Comparison of ENCODE assay signal across 14 mouse cellular contexts in genomic region chr16:30234636-30235546, GRCm38 (mm10). TPM values are rescaled to one million over a fixed set of nuclear protein-coding genes. Genes with fewer than 3 reads are reported as not detected.
DNase-seq lines count a peak whose midpoint lies in the region; ATAC-seq and TF ChIP-seq lines count a peak whose summit lies in the region.
"Had no signal": no experiment of that assay in that cellular context is flagged by ENCODE, and none has a peak within 500 bp of the region (broad histone marks: within the 10 kb centered on the region; RNA-seq: fewer than 3 reads in every experiment).

No protein-coding gene starts in this region.

- peak; percentile 3 for DNase-seq in cerebellum, adult 11 months
- DNase-seq in cerebellum, adult 8-10 months = no peak
- no peak for DNase-seq in kidney, adult 2 months
- DNase-seq in ZHBTc4 (ENCODE audit: low read depth, low spot score) = peak; percentile 56
- no peak for DNase-seq in right cerebral cortex, postnatal 14 days
- no peak for DNase-seq in right cerebral cortex, postnatal 25 days
- DNase-seq: kidney, postnatal 25 days had no signal

- no peaks in the 10 kb centered on the region for H3K36me3 ChIP-seq in kidney, embryonic 15.5 days
- no peaks in the 10 kb centered on the region for H3K36me3 ChIP-seq in kidney, adult 2 months (ENCODE audit: control insufficient read depth, insufficient read depth, low read length)
- no peaks in the 10 kb centered on the region for H3K36me3 ChIP-seq in embryonic facial prominence, embryonic 12.5 days
- H3K36me3 ChIP-seq: midbrain, embryonic 12.5 days; neural tube, embryonic 13.5 days had no signal

- no peak for TF ChIP-seq CTCF in kidney, adult 2 months (conservative IDR thresholded peaks at IDR 0.05; ENCODE audit: insufficient read depth, insufficient read length, low read depth, low read length)

- no peak for TF ChIP-seq POLR2A in kidney, adult 2 months (IDR thresholded peaks at IDR 0.05; ENCODE audit: low read depth, low read length)

- ATAC-seq in kidney, embryonic 15.5 days (replicated peaks; ENCODE audit: low FRiP score) = no peak
- no peak for ATAC-seq in embryonic facial prominence, embryonic 12.5 days (ENCODE audit: insufficient number of reproducible peaks, insufficient read depth, low FRiP score, low TSS enrichment)

- H3K4me3 ChIP-seq in kidney, embryonic 15.5 days (replicated peaks) = no peak overlapping the region
- no peak overlapping the region for H3K4me3 ChIP-seq in kidney, adult 2 months (ENCODE audit: insufficient read depth, low read depth, low read length)
- H3K4me3 ChIP-seq in embryonic facial prominence, embryonic 12.5 days = no peak overlapping the region
- H3K4me3 ChIP-seq: midbrain, embryonic 12.5 days; neural tube, embryonic 13.5 days had no signal

- 0 out of 2 replicates have a peak overlapping the region, but pooled peaks have one; percentile 4 for H3K9ac ChIP-seq in kidney, embryonic 15.5 days
- H3K9ac ChIP-seq in embryonic facial prominence, embryonic 12.5 days = no peak overlapping the region
- H3K9ac ChIP-seq: liver, embryonic 14.5 days; neural tube, embryonic 13.5 days had no signal

- H3K27me3 ChIP-seq in kidney, embryonic 15.5 days = peaks cover 46% of the 10 kb centered on the region
- no peaks in the 10 kb centered on the region for H3K27me3 ChIP-seq in kidney, adult 2 months (replicated peaks; ENCODE audit: control insufficient read depth, insufficient read depth, low read length)
- no peaks in the 10 kb centered on the region for H3K27me3 ChIP-seq in embryonic facial prominence, embryonic 12.5 days

- H3K4me2 ChIP-seq in kidney, embryonic 15.5 days = no peak overlapping the region
- H3K4me2 ChIP-seq in embryonic facial prominence, embryonic 12.5 days (replicated peaks) = no peak overlapping the region

- 36% methylated on average over 12 of the region's 12 CpGs for WGBS in kidney, embryonic 15.5 days
- 76% methylated on average over 12 of the region's 12 CpGs for WGBS in kidney, adult 2 months
- 44% methylated on average over 12 of the region's 12 CpGs for WGBS in embryonic facial prominence, embryonic 12.5 days

- no peaks in the 10 kb centered on the region for H3K9me3 ChIP-seq in kidney, embryonic 15.5 days (replicated peaks)
- no peaks in the 10 kb centered on the region for H3K9me3 ChIP-seq in embryonic facial prominence, embryonic 12.5 days
- H3K9me3 ChIP-seq: midbrain, embryonic 12.5 days; neural tube, embryonic 13.5 days had no signal

- no peak overlapping the region for H3K27ac ChIP-seq in kidney, embryonic 15.5 days
- no peak overlapping the region for H3K27ac ChIP-seq in kidney, adult 2 months (ENCODE audit: insufficient read depth, low read depth, low read length)
- H3K27ac ChIP-seq in embryonic facial prominence, embryonic 12.5 days = peak overlapping the region; percentile 87; the same call in 1 of the 2 replicates
- H3K27ac ChIP-seq: hindbrain, postnatal 0 days; liver, embryonic 14.5 days; midbrain, embryonic 12.5 days; neural tube, embryonic 13.5 days had no signal

- H3K4me1 ChIP-seq in kidney, embryonic 15.5 days = peaks cover 36% of the 10 kb centered on the region
- peaks cover 7% of the 10 kb centered on the region; the same call in 1 of the 2 replicates for H3K4me1 ChIP-seq in kidney, adult 2 months (ENCODE audit: control insufficient read depth, insufficient read depth, low read length)
- peaks cover 36% of the 10 kb centered on the region for H3K4me1 ChIP-seq in embryonic facial prominence, embryonic 12.5 days

RNA-seq across cellular contexts. Expression of gene Cpn2, which starts 32.4 kb away (rescaled TPM):
- polyA plus RNA-seq in kidney, embryonic 15.5 days (2015; fragmentation: Nextera tagmentation; extraction: Ambion mirVana) = 0.04 and 0.08 TPM in 2 replicates
- polyA plus RNA-seq in kidney, adult 2 months (2012; rRNA removed) = 0.42 and 0.52 TPM in 2 replicates
- polyA plus RNA-seq in embryonic facial prominence, embryonic 12.5 days (2016; fragmentation: Nextera tagmentation; extraction: Ambion mirVana) = not detected in 2 replicates
- polyA plus RNA-seq: forebrain, embryonic 16.5 days; hindbrain, postnatal 0 days; midbrain, embryonic 12.5 days; neural tube, embryonic 13.5 days had no signal

RNA-seq across cellular contexts. Expression of gene Lrrc15, which starts 48.2 kb away (rescaled TPM):
- 0.99 and 1.2 TPM in 2 replicates for polyA plus RNA-seq in kidney, embryonic 15.5 days (2015; fragmentation: Nextera tagmentation; extraction: Ambion mirVana)
- polyA plus RNA-seq in kidney, adult 2 months (2012; rRNA removed) = 0.01 TPM in 1 of 2 replicates, not detected in the other
- polyA plus RNA-seq in embryonic facial prominence, embryonic 12.5 days (2016; fragmentation: Nextera tagmentation; extraction: Ambion mirVana) = 1.1 and 1.2 TPM in 2 replicates

Comparison
In these comparisons a context has a peak if more than half of its experiments do, and no peak if none do; other contexts are left out.
1. DNase-seq: peak in cerebellum, adult 11 months (single experiment) and ZHBTc4 (single experiment); none in cerebellum, adult 8-10 months (single experiment), kidney, adult 2 months (single experiment), right cerebral cortex, postnatal 14 days (single experiment) and right cerebral cortex, postnatal 25 days (single experiment).